Mouse (Mus musculus) MEL (cell line): ENCODE data around the gene Ndufb7. TPM values are rescaled to one million over a fixed set of nuclear protein-coding genes. Genes with fewer than 3 reads are reported as not detected.

ENCODE experiments used
- DNase-seq: peaks from one replicate; pipeline ENCODE4 v3.0.0; 2011; ENCODE audit warnings: low read depth, low spot score
- H3K27ac ChIP-seq: 2 replicates; pipeline ENCODE4 v1.5.1; 2012; ENCODE audit warnings: low read depth, mild to moderate bottlenecking, control low read depth, low read length, moderate library complexity; ENCODE audit not compliant: control insufficient read depth
- H3K27me3 ChIP-seq, 2 experiments: fragments of 150-350 bp in 1 of 2; sonication (generic) in 1 of 2; 2 replicates each; pipeline ENCODE4 v1.6.1; 2012; ENCODE audit warnings: low read length in 2 of 2, mild to moderate bottlenecking in 2 of 2, improper control_type of control experiment in 1 of 2, moderate library complexity in 1 of 2; ENCODE audit not compliant: insufficient read depth in 2 of 2, control insufficient read depth in 1 of 2
- H3K36me3 ChIP-seq, 2 experiments: 2 replicates each; pipeline ENCODE4 v1.6.1; 2012 to 2014; ENCODE audit warnings: low read length in 2 of 2, improper control_type of control experiment in 1 of 2, inconsistent platforms in 1 of 2, mild to moderate bottlenecking in 1 of 2; ENCODE audit not compliant: insufficient read depth in 2 of 2, control insufficient read depth in 1 of 2
- H3K4me1 ChIP-seq, 2 experiments: fragments of 150-350 bp in 1 of 2; sonication (generic) in 1 of 2; 2 replicates each; pipeline ENCODE4 v1.6.1; 2012; ENCODE audit warnings: low read length in 2 of 2, improper control_type of control experiment in 1 of 2, mild to moderate bottlenecking in 1 of 2; ENCODE audit not compliant: insufficient read depth in 2 of 2, control insufficient read depth in 1 of 2
- H3K4me3 ChIP-seq, 2 experiments: fragments of 150-350 bp in 1 of 2; sonication (generic) in 1 of 2; 2 replicates each; pipeline ENCODE4 v1.5.1; 2012; ENCODE audit warnings: low read depth in 2 of 2, low read length in 2 of 2, mild to moderate bottlenecking in 2 of 2, moderate library complexity in 2 of 2, control low read depth in 1 of 2, improper control_type of control experiment in 1 of 2; ENCODE audit not compliant: control insufficient read depth in 1 of 2, insufficient read depth in 1 of 2
- H3K79me2 ChIP-seq: 2 replicates; pipeline ENCODE4 v1.6.1; 2012; ENCODE audit warnings: mild to moderate bottlenecking, low read length, moderate library complexity; ENCODE audit not compliant: control insufficient read depth, poor library complexity, insufficient read depth
- H3K9ac ChIP-seq: 2 replicates; pipeline ENCODE4 v1.6.1; 2012; ENCODE audit warnings: low read depth, mild to moderate bottlenecking, control low read depth, low read length, moderate library complexity; ENCODE audit not compliant: control insufficient read depth, poor library complexity, severe bottlenecking
- H3K9me3 ChIP-seq: fragments of 150-350 bp; sonication (generic); replicated peaks from 2 replicates; pipeline ENCODE4 v1.6.1; 2012; ENCODE audit warnings: mild to moderate bottlenecking, low read length, improper control_type of control experiment, moderate library complexity; ENCODE audit not compliant: insufficient read depth
- BHLHE40 ChIP-seq: IDR thresholded peaks from 2 replicates; pipeline ENCODE4 v1.6.1; 2012; ENCODE audit warnings: low read depth, mild to moderate bottlenecking, inconsistent platforms, low read length, improper control_type of control experiment, borderline replicate concordance
- CHD2 ChIP-seq: IDR thresholded peaks from 2 replicates; pipeline ENCODE4 v1.6.1; 2011; ENCODE audit warnings: low read length, improper control_type of control experiment
- E2F4 ChIP-seq: IDR thresholded peaks from 2 replicates; pipeline ENCODE4 v1.6.1; 2011; ENCODE audit warnings: low read depth, low read length, improper control_type of control experiment, borderline replicate concordance
- EP300 ChIP-seq, 2 experiments: IDR thresholded peaks; 2 replicates each; pipeline ENCODE4 v1.6.1; 2011; ENCODE audit warnings: improper control_type of control experiment in 2 of 2, low read length in 2 of 2, low read depth in 1 of 2, mild to moderate bottlenecking in 1 of 2
- ETS1 ChIP-seq: IDR thresholded peaks from 2 replicates; pipeline ENCODE4 v1.6.1; 2012; ENCODE audit warnings: low read depth, mild to moderate bottlenecking, inconsistent platforms, low read length, improper control_type of control experiment, moderate library complexity
- JUND ChIP-seq: IDR thresholded peaks from 2 replicates; pipeline ENCODE4 v1.6.1; 2011; ENCODE audit warnings: low read depth, mild to moderate bottlenecking, improper control_type of control experiment, low read length
- KAT2A ChIP-seq: conservative IDR thresholded peaks from 2 replicates; pipeline ENCODE4 v1.6.1; 2012; ENCODE audit warnings: low read depth, low read length, improper control_type of control experiment, inconsistent platforms
- MAFK ChIP-seq: IDR thresholded peaks from 2 replicates; pipeline ENCODE4 v1.6.1; 2011; ENCODE audit warnings: low read depth, mild to moderate bottlenecking, low read length, improper control_type of control experiment, borderline replicate concordance
- MAX ChIP-seq: IDR thresholded peaks from 2 replicates; pipeline ENCODE4 v1.6.1; 2011; ENCODE audit warnings: low read length, improper control_type of control experiment
- MXI1 ChIP-seq: IDR thresholded peaks from 2 replicates; pipeline ENCODE4 v1.6.1; 2011; ENCODE audit warnings: mild to moderate bottlenecking, low read depth, low read length, improper control_type of control experiment
- POLR2A ChIP-seq, 2 experiments: IDR thresholded peaks; 2 replicates each; pipeline ENCODE4 v1.6.1; 2011 to 2012; ENCODE audit warnings: low read length in 2 of 2, mild to moderate bottlenecking in 2 of 2, control low read depth in 1 of 2, improper control_type of control experiment in 1 of 2, low read depth in 1 of 2, moderate library complexity in 1 of 2; ENCODE audit not compliant: control insufficient read depth in 1 of 2, insufficient read depth in 1 of 2, poor library complexity in 1 of 2
- POLR2AphosphoS2 ChIP-seq: IDR thresholded peaks from 2 replicates; pipeline ENCODE4 v1.6.1; 2011; ENCODE audit warnings: low read length, improper control_type of control experiment
- POLR2AphosphoS5 ChIP-seq: IDR thresholded peaks from 2 replicates; pipeline ENCODE4 v1.6.1; 2012; ENCODE audit warnings: low read depth, borderline replicate concordance, mild to moderate bottlenecking, inconsistent platforms, low read length, moderate library complexity, mixed read lengths
- RAD21 ChIP-seq: IDR thresholded peaks from 2 replicates; pipeline ENCODE4 v1.6.1; 2011; ENCODE audit warnings: mild to moderate bottlenecking, low read depth, low read length, improper control_type of control experiment
- RCOR1 ChIP-seq: IDR thresholded peaks from 2 replicates; pipeline ENCODE4 v1.6.1; 2012; ENCODE audit warnings: low read depth, mild to moderate bottlenecking, inconsistent platforms, low read length, improper control_type of control experiment
- ZC3H11A ChIP-seq: IDR thresholded peaks from 2 replicates; pipeline ENCODE4 v1.6.1; 2012; ENCODE audit warnings: low read depth, mild to moderate bottlenecking, inconsistent platforms, low read length, improper control_type of control experiment
- ZKSCAN1 ChIP-seq: IDR thresholded peaks from 2 replicates; pipeline ENCODE4 v1.6.1; 2012; ENCODE audit warnings: low read depth, mild to moderate bottlenecking, inconsistent platforms, low read length, improper control_type of control experiment, moderate library complexity
- polyA plus RNA-seq, 2 experiments: library from polyadenylated mRNA; stranded (reverse) in 1 of 2; unstranded in 1 of 2; fragments of >175 nt in 1 of 2; fragments of >200 nt in 1 of 2; gene quantifications; 2 replicates each; pipeline versions ENCODE4 v1.2.1 to v1.2.4; 2012; ENCODE audit warnings: low replicate concordance in 2 of 2, low read depth in 1 of 2; ENCODE audit not compliant: insufficient read length in 2 of 2, insufficient read depth in 1 of 2, missing spikeins in 1 of 2
- total RNA-seq: library from RNA; depleted of rRNA; stranded (reverse); fragments of 300-350 nt; gene quantifications from 2 replicates; pipeline ENCODE4 v1.2.3, GENCODE M21; 2012

Gene Ndufb7
- total and polyA plus RNA-seq, 3 experiments: 194 to 311 TPM; not detected in 1

DNA sequence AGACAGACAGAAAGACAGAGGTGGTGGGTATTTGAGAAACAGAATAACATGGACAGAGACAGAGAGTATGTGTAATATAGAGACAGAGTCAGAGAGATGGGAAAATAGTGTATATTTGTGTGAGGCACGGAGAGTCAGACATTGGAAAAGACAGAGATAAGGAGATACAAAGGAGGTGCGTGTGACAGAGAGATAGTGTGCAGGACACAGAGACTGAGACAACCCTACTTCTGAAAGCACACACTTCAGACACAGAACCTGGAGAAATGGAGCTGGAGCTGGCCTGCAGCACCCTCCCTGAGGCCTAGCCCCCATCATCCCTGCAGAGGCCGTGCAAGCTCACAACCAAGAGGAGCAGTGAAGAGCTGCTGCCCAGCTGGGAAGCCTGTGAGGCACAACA is 3.8 kb upstream of the Ndufb7 start:
- no peak overlapping the region for H3K27ac ChIP-seq
- no peak for DNase-seq

DNA sequence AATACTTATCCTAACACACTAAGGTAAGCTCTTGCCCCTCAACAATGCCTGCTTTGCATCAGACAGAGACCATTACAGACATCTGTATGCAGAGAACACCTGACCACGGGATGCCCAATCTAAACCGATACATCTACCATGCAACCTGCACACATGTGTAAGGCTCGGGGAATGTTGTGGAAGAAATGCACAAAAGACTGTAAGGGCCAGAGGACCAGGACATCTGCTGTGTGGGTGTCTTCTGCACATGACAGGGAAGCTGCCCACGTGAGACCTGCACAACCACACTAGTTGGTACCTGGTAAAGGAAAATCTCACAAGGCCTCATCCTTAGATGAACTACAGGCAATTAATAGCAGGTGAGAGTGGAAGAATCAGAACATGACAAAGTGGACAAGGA is 3.2 kb upstream of the Ndufb7 start:
- H3K27me3 ChIP-seq: no peaks in the 10 kb centered on the region; a peak in 2 of 4 replicates
- no peaks in the 10 kb centered on the region for H3K36me3 ChIP-seq
- no peak overlapping the region for H3K4me3 ChIP-seq
- DNase-seq: no peak
- peaks cover 0 to 4% of the 10 kb centered on the region in 2 experiments; a peak in 1 of 4 replicates for H3K4me1 ChIP-seq
- no peak for TF ChIP-seq MAX
- no peaks in the 10 kb centered on the region for H3K9me3 ChIP-seq
- H3K27ac ChIP-seq: no peak overlapping the region
- H3K79me2 ChIP-seq: peaks cover 13% of the 10 kb centered on the region
- no peak overlapping the region for H3K9ac ChIP-seq

More for the DNA sequence above, 3.8 kb upstream of the Ndufb7 start:
- Histone ChIP-seq H3K9ac (no peak overlapping the region), H3K9me3 (no peaks in the 10 kb centered on the region), H3K4me1 (peaks cover 0 to 2% of the 10 kb centered on the region in 2 experiments; a peak in 1 of 4 replicates), H3K27me3 (no peaks in the 10 kb centered on the region; a peak in 2 of 4 replicates), H3K4me3 (no peak overlapping the region), H3K36me3 (no peaks in the 10 kb centered on the region), H3K79me2 (peaks cover 10% of the 10 kb centered on the region)
- no peak for TF ChIP-seq KAT2A
- TF ChIP-seq MAFK: no peak
- no peak for TF ChIP-seq MXI1
- TF ChIP-seq BHLHE40: no peak

DNA sequence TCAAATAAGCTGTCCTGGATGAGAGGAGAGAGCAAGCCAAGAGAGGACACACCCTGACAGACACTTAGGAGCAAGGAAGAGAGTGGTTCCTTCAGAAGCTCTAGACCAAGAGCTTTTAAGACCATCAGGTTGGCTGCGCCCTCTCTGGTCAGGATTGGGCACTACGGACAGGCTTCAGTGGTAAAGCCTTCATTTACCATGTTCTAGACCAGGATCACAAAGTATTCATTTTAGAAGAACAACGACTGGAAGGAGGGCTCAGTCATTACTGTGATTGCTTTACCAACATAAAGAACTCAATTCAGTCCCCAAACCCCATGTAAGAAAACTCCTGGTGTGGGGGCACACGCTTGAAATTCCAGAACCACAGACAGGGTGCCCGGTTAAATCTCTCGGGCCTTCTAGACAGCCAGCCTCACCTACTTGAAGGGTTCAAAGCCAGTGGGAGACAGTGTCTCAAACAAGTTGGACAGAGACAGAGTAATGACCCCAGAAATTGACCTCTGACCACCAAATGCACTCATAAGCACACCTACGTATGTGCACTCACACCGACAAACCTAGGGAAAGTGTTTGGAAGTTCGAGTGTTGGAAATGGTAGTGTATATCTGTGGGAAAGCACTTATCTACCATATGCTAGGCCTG is 618 bp upstream of the Ndufb7 start:
- H3K9ac ChIP-seq: no peak overlapping the region
- no peaks in the 10 kb centered on the region for H3K9me3 ChIP-seq
- no peak overlapping the region; a peak in 1 of 4 replicates for H3K4me3 ChIP-seq
- peaks cover 13% of the 10 kb centered on the region for H3K79me2 ChIP-seq
- no peaks in the 10 kb centered on the region; a peak in 2 of 4 replicates for H3K27me3 ChIP-seq
- peaks cover 0 to 4% of the 10 kb centered on the region in 2 experiments; a peak in 1 of 4 replicates for H3K4me1 ChIP-seq
- no peak for TF ChIP-seq ETS1
- no peak for TF ChIP-seq POLR2AphosphoS5
- TF ChIP-seq POLR2A (IDR thresholded peaks at IDR 0.05; ENCODE audit: control insufficient read depth in 1 of 2, insufficient read depth in 1 of 2, low read depth in 1 of 2, low read length in 2 of 2, poor library complexity in 1 of 2): no peak
- no peak for TF ChIP-seq MAX
- no peaks in the 10 kb centered on the region; a peak in 1 of 4 replicates for H3K36me3 ChIP-seq
- DNase-seq: no peak
- no peak overlapping the region for H3K27ac ChIP-seq

DNA sequence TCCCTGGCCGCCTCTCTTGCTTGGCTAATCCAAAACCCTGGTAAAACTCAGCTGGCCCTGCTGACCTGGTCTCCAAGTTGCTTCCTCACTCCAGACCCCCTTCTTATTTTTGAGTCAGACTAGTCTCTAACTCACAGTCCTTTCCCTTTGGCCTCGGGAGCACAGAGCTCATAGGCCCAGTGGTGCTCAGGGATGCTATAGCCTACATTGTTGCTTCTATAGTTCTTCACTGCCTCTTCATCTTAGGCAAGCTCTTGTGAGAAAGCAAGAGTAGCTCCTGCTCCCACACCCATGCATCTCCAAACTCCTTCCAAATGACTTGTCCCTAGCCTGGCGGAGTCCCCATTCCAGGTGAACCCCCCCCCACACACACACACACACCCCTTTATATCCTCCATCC is 1.2 kb downstream of the Ndufb7 start:
- Histone ChIP-seq H3K4me3 (peak overlapping the region; percentile 81 to 85), H3K9ac (peak overlapping the region; percentile 93), H3K4me1 (peaks cover 0 to 4% of the 10 kb centered on the region in 2 experiments; a peak in 1 of 4 replicates), H3K36me3 (peaks cover 0 to 1% of the 10 kb centered on the region in 2 experiments; a peak in 1 of 4 replicates), H3K27ac (no peak overlapping the region), H3K9me3 (no peaks in the 10 kb centered on the region)
- no peak for DNase-seq
- TF ChIP-seq RCOR1: no peak
- TF ChIP-seq ZKSCAN1: no peak
- TF ChIP-seq RAD21: no peak
- no peak for TF ChIP-seq ZC3H11A
- no peak for TF ChIP-seq EP300 (IDR thresholded peaks at IDR 0.05; ENCODE audit: low read depth in 1 of 2, low read length in 2 of 2)
- TF ChIP-seq JUND: no peak
- no peak for TF ChIP-seq CHD2
- no peak for TF ChIP-seq POLR2AphosphoS2
- TF ChIP-seq KAT2A: no peak
- no peak for TF ChIP-seq E2F4
- TF ChIP-seq, all 39 proteins: peak for 0
- no peaks in the 10 kb centered on the region for H3K27me3 ChIP-seq
- peaks cover 13% of the 10 kb centered on the region for H3K79me2 ChIP-seq
